Mouse (Mus musculus) skeletal muscle tissue, adult 2 months (tissue): ENCODE results near the gene R3hcc1l.
A peak's percentile ranks its signal among the peaks of the same experiment; 100 is the strongest.

Source experiments
- DNase-seq: peaks from one replicate; pipeline ENCODE4 v3.0.0-alpha.2; 2012; ENCODE audit warnings: low read depth, low spot score

The R3hcc1l gene

DNA sequence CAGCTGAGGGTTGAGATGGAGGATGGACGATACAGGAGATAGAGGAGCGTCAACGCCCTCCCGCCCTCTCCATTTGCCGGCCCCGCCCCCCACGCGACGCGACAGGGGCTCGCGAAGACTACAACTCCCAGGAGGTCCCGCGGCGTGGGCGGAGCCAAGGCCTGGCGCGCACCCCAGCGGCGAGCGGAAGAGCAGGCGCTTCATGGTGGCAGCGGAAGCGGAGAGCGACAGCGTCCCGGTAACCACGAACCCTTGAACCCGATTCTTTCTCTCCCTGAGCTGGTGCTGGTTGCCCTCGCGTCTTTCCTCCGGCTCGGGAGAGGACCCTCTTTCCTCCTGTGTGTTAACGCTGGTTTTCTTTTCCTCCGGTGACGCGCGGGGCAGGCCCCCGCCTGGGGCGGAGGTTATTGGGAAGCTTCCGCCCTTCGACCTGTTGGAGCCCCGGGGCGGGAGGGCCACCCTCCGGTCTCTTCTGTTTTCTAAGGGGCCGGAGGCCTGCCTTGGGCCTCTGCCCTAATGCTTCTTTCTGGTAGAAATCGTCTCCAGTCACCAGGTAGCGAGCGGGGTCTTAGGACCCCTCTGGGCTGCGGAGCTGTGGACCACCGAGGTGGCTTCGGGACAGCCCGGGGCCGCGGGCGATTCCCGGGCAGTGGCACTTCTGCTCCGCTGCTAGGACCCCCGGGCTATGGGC lies at the start of gene R3hcc1l:
Gene R3hcc1l, plus strand, starts transcription at position 140 of the 691 bp plus-strand sequence.
- peak; percentile 81 for DNase-seq

DNA sequence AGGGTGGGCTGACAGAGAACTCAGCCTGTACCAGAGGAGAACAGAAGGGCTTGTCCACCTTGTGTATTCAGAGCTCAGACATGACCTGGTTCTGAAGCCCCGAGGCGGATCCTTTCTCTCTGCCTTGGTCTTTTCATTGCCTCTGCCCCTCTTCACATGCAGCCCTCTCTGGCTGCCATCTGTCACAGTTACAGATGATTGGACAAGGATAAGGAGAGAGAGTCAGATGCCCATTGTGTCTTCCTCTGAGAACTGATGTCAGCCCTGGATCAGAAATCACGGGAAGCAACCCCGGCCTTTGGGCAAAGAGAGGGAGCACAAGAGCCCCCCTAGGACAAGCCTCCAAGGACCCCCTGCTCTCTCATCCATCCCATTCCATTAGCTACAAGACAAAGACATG lies 47.0 kb upstream of the R3hcc1l start:
- DNase-seq, result no peak

DNA sequence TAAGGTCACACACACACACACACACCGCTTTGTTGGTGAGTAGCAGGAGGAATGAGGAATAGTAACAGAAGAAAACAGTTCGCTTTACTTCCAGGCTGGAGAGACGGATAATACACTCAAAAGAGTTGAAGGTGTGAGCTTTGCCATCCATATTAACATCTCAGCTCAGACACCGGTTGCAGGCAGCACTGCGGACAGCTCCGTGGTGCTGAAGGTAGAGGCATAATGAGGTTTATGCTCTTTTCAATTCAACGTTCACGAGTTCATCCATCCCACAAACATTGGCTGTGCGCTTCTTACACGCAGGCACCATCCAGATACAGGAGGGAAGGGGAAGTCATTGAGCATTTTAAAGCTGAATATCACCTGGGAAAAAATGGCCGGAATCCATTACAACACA lies 45.7 kb upstream of the R3hcc1l start:
- DNase-seq, result no peak

DNA sequence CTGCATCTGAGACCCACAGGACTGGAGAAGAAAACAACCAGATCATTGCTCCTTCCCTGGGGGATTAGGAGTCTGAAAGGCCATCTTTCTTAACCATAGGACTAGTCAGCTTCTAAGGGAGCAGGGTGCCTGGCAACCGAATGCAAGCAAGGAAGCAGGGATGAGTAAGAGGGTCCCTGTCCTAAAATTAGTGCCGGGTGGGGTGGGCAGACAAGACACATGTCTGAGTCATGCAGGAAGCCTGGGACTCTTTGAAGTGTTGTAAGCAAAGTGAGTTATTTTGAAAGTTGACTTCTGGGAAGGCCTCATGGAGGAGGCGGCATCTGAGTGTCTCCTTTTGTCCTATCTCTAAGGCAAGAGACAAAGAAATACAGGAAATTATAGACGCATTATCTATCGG lies 40.8 kb upstream of the R3hcc1l start:
- DNase-seq, result no peak

DNA sequence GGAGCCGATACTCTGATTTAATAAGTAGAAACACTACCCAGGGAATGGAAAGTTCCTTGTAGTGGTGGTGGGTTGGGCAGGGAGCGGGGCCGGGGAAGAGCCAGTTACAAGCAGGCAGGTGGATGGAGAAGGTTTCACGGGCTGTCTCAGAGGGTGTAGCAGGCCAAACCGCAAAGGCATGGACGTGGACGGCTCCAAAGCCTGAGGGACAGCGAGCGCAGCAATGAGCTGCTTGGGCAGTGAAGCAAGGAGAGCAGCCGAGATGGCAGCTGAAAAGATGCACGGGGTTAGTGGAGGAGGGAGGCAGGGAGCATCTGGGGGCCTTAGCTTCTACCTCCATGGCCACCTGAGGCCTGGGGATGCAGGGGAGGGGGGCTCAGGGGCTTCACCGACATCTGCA lies 40.3 kb upstream of the R3hcc1l start:
- no peak for DNase-seq

DNA sequence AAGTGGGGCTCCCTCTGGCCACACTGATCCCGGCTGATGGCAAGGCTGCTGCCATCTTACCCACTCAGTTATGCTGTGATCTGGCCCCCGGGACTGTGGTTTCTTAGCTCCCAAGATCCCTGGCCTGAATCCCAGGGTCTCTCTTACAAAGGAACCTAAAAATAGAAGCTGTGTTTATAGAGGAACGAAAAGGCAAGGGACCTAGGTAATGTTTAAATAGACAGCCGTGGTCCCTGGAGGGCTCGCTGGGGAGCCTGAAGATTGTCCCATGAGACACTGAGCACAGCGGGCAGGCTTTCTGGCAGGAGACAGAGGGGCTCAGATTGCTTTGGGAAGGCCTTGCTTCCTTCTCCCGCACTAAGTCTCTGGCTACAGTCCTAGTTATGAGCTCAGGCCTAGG lies 33.1 kb upstream of the R3hcc1l start:
- no peak for DNase-seq

DNA sequence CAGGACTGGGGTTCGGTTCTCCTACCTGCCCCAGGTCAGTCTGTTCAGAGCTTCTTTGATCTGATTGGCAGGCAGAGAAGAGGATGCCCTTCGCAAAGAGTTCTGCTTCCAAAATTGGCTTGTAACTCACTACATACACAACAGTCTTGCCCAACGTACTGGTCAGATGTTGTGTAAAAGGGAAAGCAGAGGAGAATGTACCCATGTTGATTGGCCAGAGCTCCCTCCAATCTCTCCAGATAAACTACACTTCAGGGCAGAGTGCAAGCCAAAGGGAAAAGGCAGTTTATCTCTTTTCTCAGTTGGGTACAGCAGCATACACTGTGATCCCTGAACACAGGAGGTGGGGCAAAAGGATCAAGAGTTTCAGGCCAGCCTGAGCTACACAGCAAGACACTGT lies 31.3 kb upstream of the R3hcc1l start:
- DNase-seq, result no peak

DNA sequence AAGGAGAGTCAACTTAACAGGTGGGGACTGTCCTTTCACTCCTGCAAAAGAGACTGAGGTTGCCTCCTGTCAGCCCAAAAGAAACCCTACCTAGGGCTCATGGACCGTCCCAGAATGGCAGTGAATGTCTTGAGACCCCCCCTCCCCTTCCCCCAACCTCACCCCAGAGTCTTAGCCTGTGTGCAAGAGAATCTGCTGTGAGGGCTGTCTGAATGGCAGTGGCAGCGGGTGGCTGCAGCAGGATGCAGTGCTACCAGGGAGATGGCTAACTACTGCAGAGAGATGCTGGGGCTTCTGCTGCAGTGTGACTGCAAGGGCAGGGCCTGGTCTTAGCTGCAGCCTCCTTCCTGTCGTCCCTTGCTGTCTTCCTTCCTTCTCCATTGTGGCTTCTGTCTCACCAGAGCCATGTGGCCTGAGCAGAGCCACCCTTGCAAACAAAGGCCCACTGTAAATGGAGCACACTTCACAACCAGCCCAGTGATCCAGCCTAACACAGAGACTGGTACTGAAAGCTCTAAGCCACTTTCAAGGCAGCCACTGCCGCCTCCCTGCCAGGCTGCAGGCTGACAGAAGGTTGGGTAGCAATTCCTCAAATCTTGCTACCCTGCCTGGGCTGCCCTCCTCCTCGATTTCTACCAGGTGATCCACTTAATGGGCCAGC lies 25.2 kb upstream of the R3hcc1l start:
- DNase-seq, result no peak

DNA sequence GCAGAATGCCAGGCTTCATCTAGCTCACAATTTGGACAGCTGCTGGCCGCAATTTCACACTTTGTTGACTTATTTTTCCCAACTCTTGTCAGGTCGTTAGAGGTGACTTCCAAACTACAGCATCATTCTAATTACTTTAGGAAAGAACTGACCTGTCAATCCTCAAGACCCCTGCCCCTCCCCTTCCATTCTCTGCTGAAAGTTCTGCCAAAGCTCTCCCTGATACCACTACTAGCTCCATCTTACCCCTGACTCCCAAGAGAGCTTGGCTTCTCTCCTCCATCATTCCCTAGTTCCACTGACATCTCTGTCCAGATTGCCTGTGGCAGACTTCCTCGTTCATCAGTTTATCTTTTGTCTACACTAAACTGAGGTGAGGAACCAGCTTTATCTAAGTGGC lies 14.4 kb upstream of the R3hcc1l start:
- DNase-seq, result no peak

DNA sequence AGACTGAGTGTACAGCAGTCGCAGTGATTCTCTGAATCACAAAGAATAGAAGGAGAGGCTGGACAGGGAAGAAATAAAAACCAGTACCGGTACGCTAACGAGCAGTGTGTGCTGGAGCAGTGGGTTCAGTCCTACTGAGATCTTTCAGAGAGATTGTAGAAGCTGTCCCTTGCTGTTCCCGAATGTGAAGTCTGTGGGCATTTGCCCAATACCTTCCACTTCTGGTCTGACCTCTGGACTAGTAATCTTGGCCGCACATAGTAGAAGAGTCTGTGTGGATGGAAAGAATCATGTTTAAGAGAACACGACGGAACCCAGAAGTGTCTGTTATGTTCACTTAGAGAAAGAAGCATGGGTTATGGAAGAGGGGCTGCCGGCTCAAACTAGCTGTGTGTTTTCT lies 8.9 kb upstream of the R3hcc1l start:
- DNase-seq, result no peak

DNA sequence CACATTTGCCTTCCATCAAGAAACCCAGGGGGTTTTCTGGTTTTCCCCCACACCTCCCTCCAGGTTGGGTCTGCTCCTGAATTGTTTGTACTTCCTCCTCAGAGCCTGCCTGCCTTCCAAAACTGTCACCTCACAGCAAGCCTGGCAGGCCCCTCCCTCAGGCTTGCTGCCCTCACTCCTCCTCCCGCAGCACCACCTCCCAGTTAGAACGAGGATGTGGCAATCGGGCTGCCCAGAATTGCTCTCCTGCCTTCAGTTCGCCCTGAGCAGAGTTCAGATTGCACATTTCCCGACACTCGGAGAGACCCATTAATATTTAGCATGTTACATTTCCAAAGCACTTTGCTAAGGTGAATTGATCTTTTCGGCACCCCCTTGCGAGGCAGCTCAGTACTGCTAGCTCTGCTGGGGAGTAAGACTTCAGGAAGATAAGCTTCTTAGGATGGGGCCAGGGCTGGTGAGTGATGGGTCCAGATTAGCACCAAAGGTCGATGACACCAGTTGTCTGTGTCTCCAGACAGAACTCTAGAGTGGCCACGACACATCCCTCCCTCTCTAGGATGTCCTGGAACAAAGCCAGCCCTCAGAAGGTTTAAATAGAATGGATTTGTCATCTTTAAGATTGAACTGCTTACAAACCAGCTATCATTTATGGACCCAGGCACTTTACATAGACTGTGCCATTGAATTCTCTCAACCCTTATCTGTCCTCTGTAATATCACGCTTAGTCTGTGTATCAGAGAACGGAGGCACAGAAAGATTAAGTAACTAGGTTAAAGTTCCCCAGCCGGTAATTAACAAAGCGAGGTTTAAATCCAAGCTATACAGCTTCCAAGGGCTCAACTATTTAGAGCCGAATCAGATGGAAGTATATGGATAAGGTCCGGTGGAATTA lies 8.0 kb upstream of the R3hcc1l start:
- no peak for DNase-seq

DNA sequence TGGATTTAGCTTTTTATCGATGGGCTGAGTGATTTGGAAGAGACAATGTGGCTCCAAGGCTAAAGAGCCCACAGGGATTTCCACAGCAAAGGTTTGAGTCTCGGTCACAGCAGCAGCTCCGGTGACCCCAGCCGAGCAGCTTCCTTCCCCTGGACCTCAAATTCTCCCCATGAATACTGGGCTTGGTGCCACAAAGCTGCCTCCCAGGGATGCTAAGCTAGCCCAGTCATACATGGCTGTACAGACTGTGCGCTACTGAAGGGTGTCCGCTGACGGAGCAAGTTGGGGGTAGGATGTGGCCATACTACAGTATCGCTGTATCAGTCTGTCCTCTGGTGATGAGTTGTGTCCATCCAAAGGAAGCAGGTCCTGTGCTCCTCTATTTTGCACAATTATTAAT lies 2.9 kb upstream of the R3hcc1l start:
- no peak for DNase-seq

DNA sequence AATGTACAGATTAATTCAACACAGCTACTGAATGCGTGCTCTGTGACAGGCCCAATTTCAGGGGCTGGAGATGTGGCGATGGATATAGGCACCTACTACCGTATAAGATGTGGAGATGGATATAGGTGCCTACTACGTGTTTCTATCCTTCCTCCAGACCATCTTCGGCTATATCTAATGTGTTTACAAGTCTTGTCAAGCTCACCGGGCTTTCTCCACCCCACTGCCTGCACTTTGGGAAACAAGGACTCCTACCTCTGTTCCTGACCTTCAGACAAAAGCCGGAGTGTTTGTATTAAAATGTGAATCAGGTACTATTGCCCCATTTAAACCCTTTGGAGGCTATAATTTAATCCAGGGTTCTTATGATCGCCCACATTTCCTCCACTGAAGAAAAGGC lies 2.4 kb upstream of the R3hcc1l start:
- DNase-seq, result no peak

DNA sequence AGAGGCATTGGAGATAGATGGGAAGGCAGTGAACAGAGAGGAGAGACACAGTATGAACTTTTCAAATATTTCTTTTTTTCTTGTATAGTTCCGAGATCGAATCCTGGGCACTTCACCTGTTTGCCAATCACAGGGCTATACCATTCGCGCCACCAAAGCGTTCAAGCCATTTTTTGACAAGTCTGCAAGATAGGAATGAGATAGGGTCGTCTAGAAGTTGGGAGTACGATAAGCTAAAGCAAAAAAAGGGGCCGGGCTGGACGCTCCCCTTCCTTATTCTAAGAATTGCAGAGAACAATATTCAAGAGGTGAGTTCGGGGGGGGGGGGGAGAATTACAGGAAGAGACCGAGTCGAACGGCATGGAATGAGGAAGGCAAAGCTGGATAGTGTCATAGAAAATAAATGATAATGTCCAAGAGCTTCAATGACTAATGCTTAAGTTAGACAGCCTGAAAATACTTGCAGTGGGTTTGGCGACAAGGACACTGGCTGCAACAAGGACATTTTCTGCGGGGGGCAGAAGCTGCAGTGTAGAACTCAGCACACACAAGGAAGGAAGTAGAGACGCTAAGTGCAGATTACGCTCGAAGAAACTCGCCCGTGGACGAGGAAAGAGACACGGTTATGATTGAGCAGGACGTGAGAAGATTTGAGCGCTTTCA lies 471 bp upstream of the R3hcc1l start:
- DNase-seq, result no peak

DNA sequence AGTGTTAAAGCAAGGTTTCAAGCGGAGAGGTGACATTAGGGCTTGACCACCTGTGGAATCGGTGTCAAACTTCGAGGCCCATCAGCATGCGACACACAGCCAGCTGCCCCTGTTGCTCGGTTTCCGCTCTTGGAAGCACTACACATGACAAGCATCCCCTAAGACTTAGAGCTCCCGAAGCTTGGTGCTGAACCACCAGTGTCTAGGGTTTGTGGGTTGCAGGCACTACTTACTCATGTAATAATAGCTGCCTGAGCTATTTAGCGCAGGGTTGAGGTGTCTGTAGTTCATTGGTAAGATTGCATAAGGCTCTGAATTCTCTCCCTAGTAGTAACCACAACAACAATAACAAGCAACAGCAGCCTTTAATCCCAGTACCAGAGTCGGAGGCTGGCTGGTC lies 1.2 kb downstream of the R3hcc1l start:
- DNase-seq, result no peak

DNA sequence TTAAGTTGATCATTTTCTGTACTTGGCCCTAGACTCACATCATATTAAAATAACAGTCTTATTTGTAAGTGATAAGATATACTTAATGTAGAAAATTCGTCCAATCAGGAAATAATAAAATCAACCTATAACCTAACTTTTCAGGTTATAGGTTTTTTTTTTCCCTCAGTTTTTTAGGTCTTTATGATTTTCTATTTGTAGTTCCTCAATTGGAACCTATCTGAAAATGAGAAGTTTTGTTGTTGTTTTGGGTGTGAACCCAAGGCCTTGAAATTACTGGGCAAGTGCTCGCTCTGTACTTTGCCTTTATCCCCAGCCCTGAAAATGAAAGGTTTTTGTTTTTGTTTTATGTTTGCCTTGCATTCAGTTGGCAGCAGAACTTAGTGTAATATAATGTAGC lies 6.1 kb downstream of the R3hcc1l start:
- DNase-seq, result no peak

DNA sequence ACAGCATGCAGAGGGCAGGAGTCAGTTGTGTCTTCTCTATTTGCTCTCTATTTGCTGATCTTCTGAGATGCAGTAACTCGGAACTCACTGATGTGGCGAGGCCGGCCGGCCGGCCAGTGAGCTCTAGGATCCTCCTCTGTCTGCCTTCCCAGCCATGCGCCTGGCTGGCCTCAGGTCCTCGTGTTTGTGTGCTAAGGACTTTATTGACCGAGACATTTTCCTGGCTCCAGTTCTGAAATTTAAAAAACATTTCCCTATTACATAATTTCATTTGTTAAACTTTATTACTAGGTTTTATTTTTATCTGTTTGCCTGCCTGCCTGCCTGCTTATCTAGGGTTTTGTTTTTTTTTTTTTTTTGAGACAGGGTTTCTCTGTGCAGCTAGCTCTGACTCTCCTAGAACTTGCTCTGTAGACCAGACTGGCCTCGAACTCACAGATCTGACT lies 11.5 kb downstream of the R3hcc1l start:
- peak; percentile 41 for DNase-seq

DNA sequence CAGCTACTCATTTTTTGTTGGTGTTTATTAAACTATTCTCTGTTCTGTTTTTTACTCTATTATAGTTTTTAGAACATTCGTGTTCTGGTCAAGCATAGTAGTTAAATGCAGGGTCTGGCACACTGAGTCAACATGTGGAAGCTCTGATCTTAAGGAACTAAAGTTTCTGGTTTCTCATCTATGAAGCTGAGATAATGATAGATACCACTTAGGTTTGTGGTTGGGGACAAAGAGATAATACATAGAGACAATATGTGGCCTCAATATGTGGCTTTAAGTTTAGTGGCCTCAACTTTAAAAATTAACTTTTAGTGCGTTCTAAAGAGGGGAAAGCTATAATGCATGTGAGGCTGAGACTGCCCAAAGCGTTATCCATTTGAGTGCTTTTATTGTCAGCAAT lies 15.9 kb downstream of the R3hcc1l start:
- DNase-seq, result no peak

DNA sequence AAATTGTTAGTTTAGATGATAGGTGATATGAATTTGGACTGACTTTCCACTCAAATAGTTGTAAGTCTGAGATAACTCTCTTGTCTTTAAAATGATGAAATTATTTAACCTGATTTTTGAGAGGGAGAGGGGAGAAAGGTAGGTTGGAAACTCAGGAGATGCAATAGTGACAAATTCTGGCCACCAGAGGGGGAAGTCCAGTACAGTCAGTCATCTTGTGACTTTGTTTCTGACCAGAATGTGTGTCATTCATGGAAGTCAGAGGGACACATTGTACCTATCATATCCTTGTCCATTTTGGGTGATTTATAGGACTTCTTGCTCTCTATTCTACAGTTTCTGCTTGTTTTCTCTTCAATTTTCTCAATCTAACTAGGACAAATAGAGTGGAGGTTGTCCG lies 19.0 kb downstream of the R3hcc1l start:
- DNase-seq, result no peak

DNA sequence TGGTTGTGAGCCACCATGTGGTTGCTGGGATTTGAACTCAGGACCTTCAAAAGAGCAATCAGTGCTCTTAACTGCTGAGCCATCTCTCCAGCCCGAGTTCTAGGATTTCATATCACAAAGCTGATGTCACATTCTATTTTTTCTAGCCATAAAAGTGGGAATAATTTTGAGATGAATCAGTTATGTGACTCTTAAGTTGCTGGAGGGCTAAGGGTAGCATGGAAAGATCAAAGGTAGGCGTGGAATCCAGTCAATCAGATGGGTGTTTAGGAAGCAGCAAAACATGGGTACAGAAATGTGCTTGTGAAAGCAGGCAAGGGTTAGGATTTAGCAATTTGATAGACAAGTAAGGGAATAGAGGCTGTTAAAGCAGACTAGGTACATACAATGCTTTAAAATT lies 20.4 kb downstream of the R3hcc1l start:
- no peak for DNase-seq

DNA sequence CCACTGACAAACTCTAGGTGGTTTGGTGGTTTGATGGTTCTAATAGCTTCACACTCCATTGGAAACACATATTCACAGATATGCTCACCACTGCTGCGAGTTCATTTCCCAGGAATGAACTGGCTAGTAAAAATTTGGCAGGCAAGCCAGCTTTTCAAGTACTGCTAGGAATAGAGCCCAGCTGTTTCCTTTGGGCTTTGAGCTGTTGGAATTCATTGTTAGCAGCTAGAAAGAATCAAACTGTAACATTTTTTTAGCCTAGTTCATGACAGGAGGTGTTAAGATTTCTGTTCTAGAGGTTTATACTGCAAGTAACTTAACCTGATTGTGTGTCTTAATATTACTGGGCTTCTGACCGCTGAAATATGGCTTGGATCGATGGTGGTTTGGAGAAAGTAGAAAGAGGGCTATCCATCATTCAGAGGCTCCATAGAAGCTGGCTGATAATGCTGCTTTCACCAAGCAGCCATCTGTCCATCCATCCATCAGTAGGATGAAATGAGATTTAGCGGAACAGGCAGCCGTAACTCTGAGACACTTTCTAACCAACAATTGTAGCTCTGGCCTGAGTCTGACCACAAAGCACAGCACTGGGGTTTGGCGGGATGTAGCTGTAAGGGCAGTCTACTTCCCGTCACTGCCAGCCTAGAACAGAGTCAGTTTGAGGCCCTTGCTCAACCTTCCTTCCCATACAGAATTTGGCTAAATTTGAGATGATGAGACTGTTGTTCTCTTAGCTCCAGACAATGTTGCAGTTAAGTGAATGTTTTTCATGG lies 21.0 kb downstream of the R3hcc1l start:
- DNase-seq, result peak; percentile 25
